In genomic region chr11:98810686-98811085, GRCm38 (mm10) we compare ENCODE assay signal across 8 mouse cellular contexts. TPM values are rescaled to one million over a fixed set of nuclear protein-coding genes. Genes with fewer than 3 reads are reported as not detected.
DNase-seq lines count a peak whose midpoint lies in the region; ATAC-seq and TF ChIP-seq lines count a peak whose summit lies in the region.

No protein-coding gene starts in this region.

- H3K27me3 ChIP-seq in testis, adult 2 months (ENCODE audit: control insufficient read depth, insufficient read depth, low read length): no peaks in the 10 kb centered on the region
- H3K27me3 ChIP-seq in liver, embryonic 13.5 days: no peaks in the 10 kb centered on the region

- no peak for DNase-seq in gastrocnemius, adult 2 months
- DNase-seq in gastrocnemius, adult 18-20 months (ENCODE audit: low spot score): no peak
- DNase-seq in testis, postnatal 10 days (ENCODE audit: low spot score): no peak
- no peak for DNase-seq in liver, embryonic 13.5 days
- DNase-seq in ovary, postnatal 14 days (ENCODE audit: low spot score): no peak
- no peak for DNase-seq in layer of hippocampus, adult 9-10 months (ENCODE audit: low spot score)
- DNase-seq in left cerebral cortex, adult 9 months (ENCODE audit: low spot score in 2 of 2): no peak

- no peaks in the 10 kb centered on the region for H3K9me3 ChIP-seq in liver, embryonic 13.5 days (replicated peaks)

- peak overlapping the region; percentile 83 for H3K4me2 ChIP-seq in liver, embryonic 13.5 days

- no peak for TF ChIP-seq CTCF in gastrocnemius, adult 2 months (IDR thresholded peaks at IDR 0.05)
- no peak for TF ChIP-seq CTCF in testis, adult 2 months (IDR thresholded peaks at IDR 0.05; ENCODE audit: control insufficient read depth, insufficient read depth, insufficient replicate concordance, low read depth, low read length)

- TF ChIP-seq POLR2A in testis, adult 2 months (IDR thresholded peaks at IDR 0.05; ENCODE audit: control insufficient read depth, low read depth, low read length): no peak

- WGBS in liver, embryonic 13.5 days (ENCODE audit: insufficient replicate concordance): 64% methylated on average over 7 of the region's 7 CpGs

- no peak for ATAC-seq in liver, embryonic 13.5 days (ENCODE audit: low read depth)

- H3K36me3 ChIP-seq in testis, adult 2 months (ENCODE audit: control insufficient read depth, insufficient read depth, low read length): peaks cover 3% of the 10 kb centered on the region
- H3K36me3 ChIP-seq in liver, embryonic 13.5 days: peaks cover 69% of the 10 kb centered on the region

- no peaks in the 10 kb centered on the region for H3K4me1 ChIP-seq in testis, adult 2 months (ENCODE audit: control insufficient read depth, insufficient read depth, low read length)
- H3K4me1 ChIP-seq in liver, embryonic 13.5 days (replicated peaks): peaks cover 44% of the 10 kb centered on the region

- peak overlapping the region; percentile 99 for H3K27ac ChIP-seq in gastrocnemius, adult 2 months
- H3K27ac ChIP-seq in testis, adult 2 months (ENCODE audit: control insufficient read depth, insufficient read depth, low read depth, low read length): no peak overlapping the region
- H3K27ac ChIP-seq in liver, embryonic 13.5 days: peak overlapping the region; percentile 97

- H3K9ac ChIP-seq in liver, embryonic 13.5 days: peak overlapping the region; percentile 98

- peak overlapping the region; percentile 83 for H3K4me3 ChIP-seq in gastrocnemius, adult 2 months
- peak overlapping the region; percentile 95 for H3K4me3 ChIP-seq in testis, adult 2 months (ENCODE audit: control insufficient read depth, low read depth, low read length)
- peak overlapping the region; percentile 95 for H3K4me3 ChIP-seq in liver, embryonic 13.5 days (replicated peaks)

- intact Hi-C loops in gastrocnemius, adult 2 months (cut with DNase I): no loop called here

RNA-seq across cellular contexts. Expression of gene Casc3, which starts 6.0 kb away (rescaled TPM):
- 10 to 100 TPM; 17.4 to 21.9 TPM for total RNA-seq in gastrocnemius, adult 2 months (2021)
- total RNA-seq in gastrocnemius, adult 18-20 months (2021): 10 to 100 TPM; 14.0 to 15.6 TPM
- polyA plus RNA-seq in testis, adult 2 months (2012; rRNA removed): 22.0 and 24.9 TPM in 2 replicates
- polyA plus RNA-seq in liver, embryonic 13.5 days (2015; fragmentation: Nextera tagmentation; extraction: Ambion mirVana): 13.3 and 16.1 TPM in 2 replicates

RNA-seq across cellular contexts. Expression of gene Msl1, which starts 15.4 kb away (rescaled TPM):
- 10 to 100 TPM; 51.8 to 69.4 TPM for total RNA-seq in gastrocnemius, adult 2 months (2021)
- 10 to 100 TPM; 50.5 to 56.4 TPM for total RNA-seq in gastrocnemius, adult 18-20 months (2021)
- polyA plus RNA-seq in testis, adult 2 months (2012; rRNA removed): 138 and 143 TPM in 2 replicates
- 6.8 and 6.9 TPM in 2 replicates for polyA plus RNA-seq in liver, embryonic 13.5 days (2015; fragmentation: Nextera tagmentation; extraction: Ambion mirVana)

RNA-seq across cellular contexts. Expression of gene Rapgefl1, which starts 25.9 kb away (rescaled TPM):
- total RNA-seq in gastrocnemius, adult 2 months (2021): under 1 TPM; 0.22 to 0.26 TPM
- under 1 TPM; 0.09 to 0.14 TPM for total RNA-seq in gastrocnemius, adult 18-20 months (2021)
- polyA plus RNA-seq in testis, adult 2 months (2012; rRNA removed): 2.2 and 2.7 TPM in 2 replicates
- polyA plus RNA-seq in liver, embryonic 13.5 days (2015; fragmentation: Nextera tagmentation; extraction: Ambion mirVana): 0.20 and 0.23 TPM in 2 replicates

RNA-seq across cellular contexts. Expression of gene Nr1d1, which starts 35.6 kb away (rescaled TPM):
- total RNA-seq in gastrocnemius, adult 2 months (2021): 100 to 1,000 TPM in 1 of 2 experiments, 10 to 100 TPM in 1; 56.3 to 152 TPM
- 100 to 1,000 TPM in 1 of 2 experiments, 10 to 100 TPM in 1; 74.0 to 126 TPM for total RNA-seq in gastrocnemius, adult 18-20 months (2021)
- polyA plus RNA-seq in testis, adult 2 months (2012; rRNA removed): 34.7 and 38.6 TPM in 2 replicates
- 0.59 and 1.0 TPM in 2 replicates for polyA plus RNA-seq in liver, embryonic 13.5 days (2015; fragmentation: Nextera tagmentation; extraction: Ambion mirVana)

RNA-seq across cellular contexts. Expression of gene Wipf2, which starts 52.8 kb away (rescaled TPM):
- 1 to 10 TPM; 6.1 to 6.6 TPM for total RNA-seq in gastrocnemius, adult 2 months (2021)
- 1 to 10 TPM; 5.5 to 5.7 TPM for total RNA-seq in gastrocnemius, adult 18-20 months (2021)
- 4.3 and 6.4 TPM in 2 replicates for polyA plus RNA-seq in testis, adult 2 months (2012; rRNA removed)
- polyA plus RNA-seq in liver, embryonic 13.5 days (2015; fragmentation: Nextera tagmentation; extraction: Ambion mirVana): 1.3 TPM in 2 replicates
